Mouse (Mus musculus) stomach, postnatal 0 days (tissue): ENCODE data around the gene Usp33. TPM values are rescaled to one million over a fixed set of nuclear protein-coding genes. Genes with fewer than 3 reads are reported as not detected.
A peak's percentile ranks its signal among the peaks of the same experiment; 100 is the strongest.

Experiments used
- ATAC-seq: fragments of 200-750 bp; cut with Nextera tagmentation; 2 replicates; pipeline ENCODE4 v1.8.0; 2017; ENCODE audit not compliant: low FRiP score, low TSS enrichment
- DNase-seq: peaks from one replicate; pipeline ENCODE4 v3.0.0-alpha.2; 2016; ENCODE audit warnings: low spot score
- H3K27ac ChIP-seq: fragments of 300-500 bp; sonication (generic); replicated peaks from 2 replicates; pipeline ENCODE4 v1.5.1; 2014; ENCODE audit warnings: mild to moderate bottlenecking, control low read depth
- H3K27me3 ChIP-seq: fragments of 300-500 bp; sonication (generic); 2 replicates; pipeline ENCODE4 v1.6.1; 2014; ENCODE audit warnings: low read length; ENCODE audit not compliant: control insufficient read depth, insufficient read depth
- H3K36me3 ChIP-seq: fragments of 300-500 bp; sonication (generic); 2 replicates; pipeline ENCODE4 v1.6.1; 2014; ENCODE audit warnings: low read length, mixed read lengths; ENCODE audit not compliant: control insufficient read depth, insufficient read depth
- H3K4me1 ChIP-seq: fragments of 300-500 bp; sonication (generic); replicated peaks from 2 replicates; pipeline ENCODE4 v1.6.1; 2014; ENCODE audit warnings: antibody characterized with exemption; ENCODE audit not compliant: control insufficient read depth, insufficient read depth
- H3K4me2 ChIP-seq: fragments of 300-500 bp; sonication (generic); replicated peaks from 2 replicates; pipeline ENCODE4 v1.6.1; 2014; ENCODE audit warnings: low read depth, mild to moderate bottlenecking, control low read depth, moderate library complexity
- H3K4me3 ChIP-seq: fragments of 300-500 bp; sonication (generic); 2 replicates; pipeline ENCODE4 v1.5.1; 2014; ENCODE audit warnings: low read depth, low read length, control low read depth
- H3K9ac ChIP-seq: fragments of 300-500 bp; sonication (generic); 2 replicates; pipeline ENCODE4 v1.6.1; 2014; ENCODE audit warnings: mild to moderate bottlenecking, low read length, control low read depth, mixed read lengths
- H3K9me3 ChIP-seq: fragments of 300-500 bp; sonication (generic); 2 replicates; pipeline ENCODE4 v1.6.1; 2016; ENCODE audit warnings: low read length; ENCODE audit not compliant: control insufficient read depth
- CTCF ChIP-seq: IDR thresholded peaks from 2 replicates; pipeline ENCODE4 v1.5.1; 2016; ENCODE audit warnings: antibody characterized with exemption, low read depth, mild to moderate bottlenecking, moderate library complexity
- EP300 ChIP-seq: optimal IDR thresholded peaks from 2 replicates; pipeline ENCODE3; 2016; ENCODE audit warnings: antibody characterized with exemption
- WGBS: fragments of 180-500 bp; shearing (Covaris S2); extraction: QIAGEN DNeasy Blood & Tissue Kit; methylation state at CpG from one replicate; pipeline ENCODE4 v1.1.7; 2014; 5-methylcytosine and 5-hydroxymethylcytosine counted together
- polyA plus RNA-seq: library from polyadenylated mRNA; unstranded; fragments of >200 nt; fragmentation: Nextera tagmentation; extraction: Ambion mirVana; gene quantifications from 2 replicates; pipeline ENCODE4 v1.2.1, GENCODE M21; 2015

Usp33 gene
- polyA plus RNA-seq, 1 experiment from 2014 or later, result 16.1 TPM

- no peaks in the 10 kb centered on the region for H3K27me3 ChIP-seq
- no peak for DNase-seq
- H3K27ac ChIP-seq, result no peak overlapping the region
- WGBS, result 91% methylated on average over 9 of the region's 9 CpGs
- no peaks in the 10 kb centered on the region for H3K9me3 ChIP-seq
- H3K4me3 ChIP-seq, result no peak overlapping the region
- 0 out of 2 replicates have a peak, but pooled peaks cover under 1% of the 10 kb centered on the region for H3K36me3 ChIP-seq
- ATAC-seq, result no peak
- H3K4me2 ChIP-seq, result no peak overlapping the region
- TF ChIP-seq EP300, result no peak
- no peak for TF ChIP-seq CTCF
- H3K9ac ChIP-seq, result no peak overlapping the region
- no peaks in the 10 kb centered on the region for H3K4me1 ChIP-seq
Observed at GRCm38 (mm10) chr3:152356751-152357150, 10.5 kb downstream of the Usp33 start.

GRCm38 (mm10) chr3:152359151-152359550 is 12.9 kb downstream of the Usp33 start:
- 81% methylated on average over 7 of the region's 7 CpGs for WGBS
- no peak for ATAC-seq
- H3K9me3 ChIP-seq, result no peaks in the 10 kb centered on the region

GRCm38 (mm10) chr3:152364181-152364580 is 17.9 kb downstream of the Usp33 start:
- Histone ChIP-seq H3K4me3 (no peak overlapping the region), H3K9ac (no peak overlapping the region), H3K36me3 (peaks cover 25% of the 10 kb centered on the region; the same call in 1 of the 2 replicates), H3K4me2 (no peak overlapping the region), H3K4me1 (no peaks in the 10 kb centered on the region), H3K27me3 (no peaks in the 10 kb centered on the region), H3K27ac (no peak overlapping the region), H3K9me3 (no peaks in the 10 kb centered on the region)
- no peak for TF ChIP-seq CTCF
- no peak for TF ChIP-seq EP300
- WGBS, result 83% methylated on average over 2 of the region's 2 CpGs
- no peak for DNase-seq
- no peak for ATAC-seq

More at GRCm38 (mm10) chr3:152359151-152359550, 12.9 kb downstream of the Usp33 start:
- Histone ChIP-seq H3K4me2 (no peak overlapping the region), H3K36me3 (peaks cover 11% of the 10 kb centered on the region; the same call in 1 of the 2 replicates), H3K9ac (no peak overlapping the region), H3K4me1 (no peaks in the 10 kb centered on the region), H3K4me3 (no peak overlapping the region), H3K27me3 (no peaks in the 10 kb centered on the region), H3K27ac (no peak overlapping the region)
- DNase-seq, result no peak
- TF ChIP-seq EP300, result no peak
- no peak for TF ChIP-seq CTCF

GRCm38 (mm10) chr3:152376063-152376462 is 29.8 kb downstream of the Usp33 start:
- H3K27me3 ChIP-seq, result no peaks in the 10 kb centered on the region
- TF ChIP-seq CTCF (no peak), EP300 (no peak)
- WGBS, result 71% methylated on average over 4 of the region's 4 CpGs
- H3K36me3 ChIP-seq, result peaks cover 12% of the 10 kb centered on the region; the same call in 1 of the 2 replicates
- H3K27ac ChIP-seq, result no peak overlapping the region
- no peaks in the 10 kb centered on the region for H3K9me3 ChIP-seq
- ATAC-seq, result no peak
- H3K9ac ChIP-seq, result no peak overlapping the region
- H3K4me2 ChIP-seq, result no peak overlapping the region
- no peak overlapping the region for H3K4me3 ChIP-seq
- DNase-seq, result no peak
- H3K4me1 ChIP-seq, result 0 out of 2 replicates have a peak, but pooled peaks cover 2% of the 10 kb centered on the region

GRCm38 (mm10) chr3:152384106-152384505 is 37.8 kb downstream of the Usp33 start:
- Histone ChIP-seq H3K4me1 (no peaks in the 10 kb centered on the region), H3K27me3 (no peaks in the 10 kb centered on the region), H3K4me2 (no peak overlapping the region), H3K4me3 (no peak overlapping the region), H3K27ac (no peak overlapping the region), H3K9me3 (no peaks in the 10 kb centered on the region), H3K9ac (no peak overlapping the region), H3K36me3 (peaks cover 8% of the 10 kb centered on the region; the same call in 1 of the 2 replicates)
- 71% methylated on average over 11 of the region's 11 CpGs for WGBS
- ATAC-seq, result no peak
- DNase-seq, result no peak
- TF ChIP-seq CTCF (no peak), EP300 (no peak)

GRCm38 (mm10) chr3:152395350-152396277 is 49.3 kb downstream of the Usp33 start, which contains the start of gene Zzz3:
Gene Zzz3, plus strand, starts transcription at chr3:152395473.
- DNase-seq, result peak; percentile 93
- peak within 1 kb of the TSS; percentile 73 for H3K4me3 ChIP-seq
- H3K27me3 ChIP-seq, result no peaks in the 10 kb centered on the region
- peak within 1 kb of the TSS; percentile 81 for H3K4me2 ChIP-seq
- ATAC-seq, result peak; percentile 93
- H3K9ac ChIP-seq, result peak within 1 kb of the TSS; percentile 94
- no peaks in the 10 kb centered on the region; the same call in none of the 2 replicates for H3K4me1 ChIP-seq
- no peaks in the 10 kb centered on the region for H3K9me3 ChIP-seq
- no peak for TF ChIP-seq EP300
- TF ChIP-seq CTCF, result peak; percentile 79
- under 1% methylated on average over 76 of the region's 108 CpGs for WGBS
- peak within 1 kb of the TSS; percentile 100 for H3K27ac ChIP-seq
- no peaks in the 10 kb centered on the region for H3K36me3 ChIP-seq
